Mouse (Mus musculus) cerebellum, adult 11 months (tissue): ENCODE results near the gene Orc2.

Experiments
- DNase-seq: peaks from one replicate; pipeline ENCODE4 v3.0.0; 2022

Gene Orc2

GRCm38 (mm10) chr1:58423371-58424248 is 81.3 kb downstream of the Orc2 start, which contains the start of gene Clk1:
Clk1 (minus strand) TSS chr1:58424066.
- peak; percentile 97 for DNase-seq

GRCm38 (mm10) chr1:58422879-58423278 is 82.0 kb downstream of the Orc2 start:
- no peak for DNase-seq

GRCm38 (mm10) chr1:58420961-58421360 is 83.9 kb downstream of the Orc2 start:
- DNase-seq: peak; percentile 43

GRCm38 (mm10) chr1:58420032-58420431 is 84.9 kb downstream of the Orc2 start:
- no peak for DNase-seq

- no peak for DNase-seq
Observed at GRCm38 (mm10) chr1:58416048-58416447, 88.9 kb downstream of the Orc2 start.

GRCm38 (mm10) chr1:58415442-58415841 is 89.5 kb downstream of the Orc2 start:
- DNase-seq: no peak
